Mouse (Mus musculus): ENCODE measurements around the gene Adgrg1.

- TF ChIP-seq CTCF (IDR thresholded peaks at IDR 0.05) (no peak), POLR2A (IDR thresholded peaks at IDR 0.05; ENCODE audit: insufficient read depth, low read depth, low read length) (no peak), EP300 (IDR thresholded peaks at IDR 0.05; ENCODE audit: insufficient read depth, low read depth, low read length) (no peak)
Observed at GRCm38 (mm10) chr8:94967554-94967953, 7.0 kb upstream of the Adgrg1 start.
